Mouse (Mus musculus): ENCODE data around the gene Olfr71.
A peak's percentile ranks its signal among the peaks of the same experiment; 100 is the strongest.

The Olfr71 gene

GRCm38 (mm10) chr4:43713652-43714219 is 3.7 kb upstream of the Olfr71 start:
- no peak for DNase-seq (ENCODE audit: low spot score)

DNA sequence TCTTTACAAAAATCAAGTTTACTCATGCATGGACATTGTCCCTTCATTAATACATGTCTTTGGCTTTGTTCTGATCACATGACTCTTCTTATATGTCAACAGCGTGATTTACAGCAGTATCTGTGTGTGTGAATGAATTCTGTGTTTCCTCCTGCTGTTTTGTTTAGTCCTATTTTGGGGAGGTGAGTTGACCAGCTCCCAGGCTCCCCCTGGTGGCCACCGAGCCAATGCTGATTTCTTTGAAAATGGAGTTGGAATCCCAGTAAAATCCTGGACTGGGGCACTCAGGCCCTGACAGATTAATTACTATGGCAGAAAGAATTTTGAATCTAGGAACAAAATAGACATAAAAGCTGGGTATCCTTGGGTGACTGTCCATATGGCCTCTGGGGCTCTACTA is 1.8 kb upstream of the Olfr71 start:
- DNase-seq (ENCODE audit: low spot score): no peak

GRCm38 (mm10) chr4:43705991-43706390 is 4.1 kb downstream of the Olfr71 start:
- DNase-seq (ENCODE audit: low spot score): no peak

- DNase-seq (ENCODE audit: low spot score): no peak
Measured at GRCm38 (mm10) chr4:43703851-43704250, 6.2 kb downstream of the Olfr71 start.

DNA sequence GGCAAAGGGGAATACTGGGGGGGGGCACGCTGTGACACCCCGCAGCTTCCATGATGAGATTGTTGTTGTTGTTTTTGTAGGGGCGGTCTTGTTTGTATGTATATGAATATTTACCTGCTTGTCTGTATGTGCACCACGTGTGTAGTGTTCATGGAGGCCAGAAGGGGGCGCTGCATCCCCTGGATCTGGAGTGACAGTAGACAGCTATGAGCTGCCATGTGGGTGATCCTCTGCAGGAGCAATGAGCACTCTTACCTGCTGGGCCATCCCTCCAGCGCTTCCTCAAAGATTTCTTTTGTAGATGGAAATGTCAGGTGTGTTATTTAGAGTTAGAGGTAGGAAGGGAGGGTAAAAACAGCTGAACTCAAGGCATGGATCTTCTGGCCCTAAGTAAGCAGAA is 6.6 kb downstream of the Olfr71 start:
- no peak for DNase-seq (ENCODE audit: low spot score)

DNA sequence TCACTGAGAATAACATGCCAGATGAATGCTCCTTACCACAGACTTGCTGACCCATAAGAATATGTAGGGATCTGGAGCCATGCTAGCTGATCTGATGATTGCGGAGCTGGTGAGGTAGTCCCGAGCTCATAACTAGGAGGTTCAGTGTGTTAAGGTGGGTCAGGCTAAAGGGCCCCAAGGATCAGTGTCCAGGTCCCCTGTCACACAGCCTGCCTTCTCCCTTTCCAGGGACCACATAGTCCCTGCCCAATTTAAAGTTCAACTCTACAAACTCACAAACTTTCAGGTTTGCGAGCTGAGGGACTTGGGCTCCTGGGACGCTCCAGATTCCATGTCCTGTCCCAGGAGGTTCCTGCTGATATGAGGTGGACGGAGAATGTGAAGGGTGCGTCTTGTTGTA is 9.3 kb downstream of the Olfr71 start, which contains the start of gene Olfr70:
TSS of gene Olfr70 (minus strand) at position 101 of the 400 bp plus-strand sequence.
- DNase-seq (ENCODE audit: low spot score): no peak

DNA sequence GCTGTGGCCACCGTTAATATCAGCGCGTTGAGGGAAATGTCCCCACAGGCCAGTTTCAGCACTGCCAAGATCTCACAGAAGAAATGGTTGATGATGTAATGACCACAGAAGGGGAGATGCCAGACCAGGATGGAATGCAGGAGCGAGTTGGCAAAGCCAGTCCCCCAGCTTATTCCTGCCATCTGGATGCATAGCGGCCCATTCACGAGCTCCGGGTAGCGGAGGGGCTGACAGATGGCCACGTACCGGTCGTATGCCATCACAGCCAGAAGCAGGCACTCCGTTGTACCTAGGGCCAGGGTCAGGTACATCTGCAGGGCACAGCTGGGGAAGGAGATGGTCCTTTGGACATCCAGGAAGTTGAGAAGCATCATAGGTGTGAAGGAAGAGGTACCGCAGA is 13.5 kb downstream of the Olfr71 start:
- DNase-seq (ENCODE audit: low spot score): no peak

- DNase-seq (ENCODE audit: low spot score): no peak
Measured at GRCm38 (mm10) chr4:43695249-43695671, 14.8 kb downstream of the Olfr71 start.

- DNase-seq (ENCODE audit: low spot score): no peak
Measured at GRCm38 (mm10) chr4:43694439-43695248, 15.4 kb downstream of the Olfr71 start.

- DNase-seq (ENCODE audit: low spot score): peak; percentile 46
Measured at GRCm38 (mm10) chr4:43693806-43694241, 16.2 kb downstream of the Olfr71 start.

DNA sequence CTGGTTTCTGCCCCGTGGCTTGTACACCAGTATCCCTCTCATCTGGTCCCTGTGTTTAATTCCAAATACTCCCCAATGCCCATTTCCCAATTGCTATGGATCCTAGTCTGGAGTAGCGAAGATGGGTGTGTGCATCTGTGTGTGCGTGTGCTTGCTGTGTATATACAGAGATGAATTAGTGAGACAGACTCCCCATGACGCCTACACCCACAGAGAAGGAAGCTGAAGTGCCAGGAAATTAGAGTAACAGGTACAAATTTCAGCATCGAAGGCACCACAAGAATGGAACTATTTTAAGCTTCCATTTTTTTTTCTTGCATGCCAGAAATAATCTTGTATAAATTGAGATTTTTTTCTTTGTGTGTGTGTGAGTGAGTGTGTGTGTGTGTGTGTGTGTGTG is 19.0 kb downstream of the Olfr71 start:
- DNase-seq (ENCODE audit: low spot score): no peak

DNA sequence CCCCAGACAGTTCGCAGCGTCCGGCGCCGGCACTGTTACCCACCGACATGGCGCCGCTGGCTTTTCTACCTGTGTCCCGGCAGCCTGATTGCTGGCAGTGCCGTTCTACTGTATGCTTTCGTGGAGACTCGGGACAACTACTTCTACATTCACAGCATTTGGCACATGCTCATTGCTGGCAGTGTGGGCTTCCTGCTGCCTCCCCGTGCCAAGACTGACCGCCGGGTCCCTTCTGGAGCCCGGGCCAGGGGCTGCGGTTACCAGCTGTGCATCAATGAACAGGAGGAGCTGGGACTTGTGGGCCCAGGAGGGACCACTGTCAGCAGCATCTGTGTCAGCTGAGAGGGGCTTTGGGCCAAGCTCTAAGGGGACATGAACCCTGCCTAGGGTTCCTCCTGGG is 20.0 kb downstream of the Olfr71 start:
- DNase-seq (ENCODE audit: low spot score): no peak

GRCm38 (mm10) chr4:43679416-43680043 is 30.5 kb downstream of the Olfr71 start:
- no peak for DNase-seq (ENCODE audit: low spot score)

DNA sequence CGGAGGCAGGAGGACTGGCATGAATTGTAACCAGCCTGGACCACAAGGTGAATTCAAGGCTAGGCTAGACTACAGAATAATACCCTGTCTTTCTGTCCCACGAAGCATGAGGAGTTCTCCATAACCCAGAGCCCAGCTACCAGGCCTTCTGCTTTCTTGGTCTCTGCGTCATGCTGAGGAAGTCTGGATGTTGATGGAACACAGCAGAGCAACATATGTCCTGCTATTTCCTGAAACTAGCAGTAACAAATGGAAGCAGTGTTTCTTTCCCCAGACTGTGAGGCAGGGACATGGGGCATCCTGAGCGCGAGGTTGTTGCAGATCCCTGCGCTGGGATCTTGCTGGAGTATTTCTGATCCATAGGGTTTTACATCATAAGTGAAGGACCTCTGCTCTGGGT is 31.5 kb downstream of the Olfr71 start:
- DNase-seq (ENCODE audit: low spot score): no peak

DNA sequence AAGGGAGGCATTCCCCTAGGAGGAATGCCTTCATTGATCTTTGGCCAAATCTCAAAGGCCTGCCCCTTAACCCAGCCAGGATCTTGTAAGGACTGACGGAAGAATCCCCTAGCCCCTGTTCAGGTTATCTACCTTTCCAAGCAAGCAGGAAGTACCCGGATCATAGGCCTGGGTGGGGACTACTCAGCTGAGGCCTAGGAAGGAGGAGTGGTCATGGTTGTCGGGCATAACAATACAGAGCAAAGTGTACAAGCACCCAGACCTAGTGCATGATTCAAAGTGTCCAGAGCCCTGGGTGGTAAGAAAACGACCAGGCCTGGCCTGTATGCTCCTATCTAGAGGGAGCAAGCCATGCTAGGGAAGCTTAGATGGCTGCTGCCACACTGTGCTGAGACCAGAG is 34.4 kb downstream of the Olfr71 start:
- DNase-seq (ENCODE audit: low spot score): no peak

GRCm38 (mm10) chr4:43674974-43675373 is 35.1 kb downstream of the Olfr71 start:
- no peak for DNase-seq (ENCODE audit: low spot score)

DNA sequence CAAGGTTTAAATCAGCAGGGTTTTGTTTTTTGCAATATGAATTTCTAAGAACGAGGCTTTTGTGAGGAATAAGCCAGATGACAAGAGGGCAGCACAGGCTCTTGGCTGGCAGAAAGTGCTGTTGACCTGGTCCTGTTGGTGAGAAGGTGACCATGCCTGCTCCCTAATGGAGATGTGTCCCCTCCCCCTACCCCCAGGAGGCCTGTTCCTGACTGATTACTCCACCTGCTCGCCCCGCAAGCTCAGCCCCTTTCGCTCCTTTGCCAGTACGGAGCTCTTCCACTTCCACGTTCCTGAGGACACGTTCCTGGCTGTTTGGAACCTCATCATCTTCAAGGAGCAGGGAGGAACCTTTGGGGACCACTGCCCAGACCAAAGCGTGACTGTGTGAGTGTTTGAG is 36.4 kb downstream of the Olfr71 start:
- no peak for DNase-seq (ENCODE audit: low spot score)

DNA sequence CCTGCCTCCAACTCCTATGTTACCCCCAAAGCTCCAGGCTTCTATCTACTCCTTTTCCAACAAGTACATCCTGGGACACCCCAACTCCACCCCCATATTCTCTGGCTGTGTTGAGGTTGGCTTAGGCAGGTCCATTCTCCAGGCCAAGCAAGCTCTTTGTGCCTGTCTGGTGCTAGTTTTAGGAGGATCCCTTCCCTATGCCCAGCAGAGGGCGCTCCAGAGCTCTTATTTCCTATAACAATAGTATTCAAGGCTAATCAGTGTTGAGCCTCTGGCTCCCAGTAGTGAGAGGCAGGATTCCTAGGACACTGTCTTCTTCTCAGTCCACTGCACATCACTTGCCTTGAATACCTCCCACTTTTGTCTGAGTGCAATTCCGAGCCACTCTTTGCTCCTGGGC is 38.0 kb downstream of the Olfr71 start:
- peak; percentile 71 for DNase-seq (ENCODE audit: low spot score)

- peak; percentile 60 for DNase-seq (ENCODE audit: low spot score)
Measured at GRCm38 (mm10) chr4:43669428-43669794, 40.6 kb downstream of the Olfr71 start.

DNA sequence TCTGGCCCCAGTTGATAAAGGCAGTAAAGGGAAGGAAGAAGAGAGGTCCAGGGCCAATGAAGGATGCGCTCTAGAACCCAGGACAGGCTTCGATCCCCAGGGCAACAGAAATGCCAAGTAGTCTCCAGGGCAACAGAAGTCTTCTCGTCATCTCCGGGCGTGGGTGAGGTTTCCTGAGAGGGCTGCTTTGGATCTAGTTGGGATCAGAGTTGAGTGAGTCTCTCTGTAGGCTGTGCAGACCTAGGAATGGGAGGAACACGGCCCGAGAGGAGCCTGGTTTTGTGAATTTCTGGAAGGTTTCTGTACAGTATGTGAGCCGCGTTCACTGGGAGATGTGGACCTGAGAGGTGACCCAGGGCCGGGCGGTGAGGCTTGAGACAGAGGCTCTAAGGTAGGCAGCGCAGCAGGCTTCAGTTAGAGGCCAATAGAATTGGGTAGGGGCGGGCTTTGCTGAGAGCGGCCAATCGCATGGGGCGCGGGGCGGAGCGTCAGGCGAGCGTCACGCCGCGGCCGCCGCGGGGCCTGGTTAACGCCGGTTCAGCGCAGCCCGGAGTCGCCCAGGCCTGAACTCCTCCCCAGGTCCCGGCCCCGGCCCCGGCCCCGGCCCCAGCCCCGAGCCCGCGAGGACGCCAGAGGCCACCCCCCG is 41.1 kb downstream of the Olfr71 start, which contains the start of the genes Tmem8b and Fam221b:
TSS of gene Tmem8b (plus strand) at position 190 of the 646 bp plus-strand sequence.
TSS of gene Fam221b (minus strand) at position 364 of the 646 bp plus-strand sequence.
- peak; percentile 81 for DNase-seq (ENCODE audit: low spot score)

- DNase-seq (ENCODE audit: low spot score): no peak
Measured at GRCm38 (mm10) chr4:43666412-43666811, 43.6 kb downstream of the Olfr71 start.

- no peak for DNase-seq (ENCODE audit: low spot score)
Measured at GRCm38 (mm10) chr4:43657146-43657545, 52.9 kb downstream of the Olfr71 start.

All from ovary, adult 18-20 months (tissue).